Mouse (Mus musculus) embryonic facial prominence, embryonic 12.5 days (tissue): ENCODE results near the gene Cdca5. TPM values are rescaled to one million over a fixed set of nuclear protein-coding genes. Genes with fewer than 3 reads are reported as not detected.

Experiments
- ATAC-seq: fragments of 200-750 bp; cut with Nextera tagmentation; 2 replicates; pipeline ENCODE4 v1.8.0; 2017; ENCODE audit not compliant: insufficient number of reproducible peaks, insufficient read depth, low FRiP score, low TSS enrichment
- H3K27ac ChIP-seq: fragments of 300-500 bp; sonication (generic); 2 replicates; pipeline ENCODE4 v1.5.1; 2016; ENCODE audit warnings: mild to moderate bottlenecking
- H3K27me3 ChIP-seq: fragments of 300-500 bp; sonication (generic); 2 replicates; pipeline ENCODE4 v1.6.1; 2016; ENCODE audit warnings: mild to moderate bottlenecking, moderate library complexity
- H3K36me3 ChIP-seq: fragments of 300-500 bp; sonication (generic); 2 replicates; pipeline ENCODE4 v1.6.1; 2016; ENCODE audit warnings: mild to moderate bottlenecking
- H3K4me1 ChIP-seq: fragments of 300-500 bp; sonication (generic); 2 replicates; pipeline ENCODE4 v1.6.1; 2016
- H3K4me2 ChIP-seq: fragments of 300-500 bp; sonication (generic); replicated peaks from 2 replicates; pipeline ENCODE4 v1.6.1; 2016; ENCODE audit warnings: mild to moderate bottlenecking, moderate library complexity
- H3K4me3 ChIP-seq: fragments of 300-500 bp; sonication (generic); 2 replicates; pipeline ENCODE4 v1.5.1; 2016; ENCODE audit warnings: mild to moderate bottlenecking
- H3K9ac ChIP-seq: fragments of 300-500 bp; sonication (generic); 2 replicates; pipeline ENCODE4 v1.6.1; 2016; ENCODE audit warnings: mild to moderate bottlenecking, moderate library complexity
- H3K9me3 ChIP-seq: fragments of 300-500 bp; sonication (generic); 2 replicates; pipeline ENCODE4 v1.6.1; 2016; ENCODE audit warnings: mild to moderate bottlenecking, moderate library complexity
- WGBS: fragments of 180-500 bp; shearing (Covaris S2); methylation state at CpG from one replicate; pipeline ENCODE4 v1.1.7; 2016; 5-methylcytosine and 5-hydroxymethylcytosine counted together
- polyA plus RNA-seq: library from polyadenylated mRNA; unstranded; fragments of >200 nt; fragmentation: Nextera tagmentation; extraction: Ambion mirVana; gene quantifications from 2 replicates; pipeline ENCODE4 v1.2.1, GENCODE M21; 2016

The Cdca5 gene
- polyA plus RNA-seq, 1 experiment from 2014 or later, result 40.6 TPM

GRCm38 (mm10) chr19:6063081-6063480 is 21.7 kb upstream of the Cdca5 start:
- H3K4me2 ChIP-seq, result peak overlapping the region; percentile 100; the same call in 1 of the 2 replicates
- no peaks in the 10 kb centered on the region for H3K9me3 ChIP-seq
- WGBS, result 91% methylated on average over 6 of the region's 6 CpGs
- no peaks in the 10 kb centered on the region for H3K27me3 ChIP-seq
- peaks cover 37% of the 10 kb centered on the region for H3K4me1 ChIP-seq
- peak overlapping the region; percentile 91; the same call in 1 of the 2 replicates for H3K9ac ChIP-seq
- peaks cover 13% of the 10 kb centered on the region; the same call in 1 of the 2 replicates for H3K36me3 ChIP-seq
- no peak overlapping the region for H3K4me3 ChIP-seq
- H3K27ac ChIP-seq, result no peak overlapping the region
- ATAC-seq, result no peak

- H3K9ac ChIP-seq, result peak overlapping the region; percentile 59
- H3K27me3 ChIP-seq, result no peaks in the 10 kb centered on the region
- peak overlapping the region; percentile 47 for H3K4me3 ChIP-seq
- no peak for ATAC-seq
- H3K4me2 ChIP-seq, result peak overlapping the region; percentile 88
- 37% methylated on average over 5 of the region's 5 CpGs for WGBS
- H3K27ac ChIP-seq, result peak overlapping the region; percentile 80
- peaks cover 30% of the 10 kb centered on the region for H3K36me3 ChIP-seq
- H3K4me1 ChIP-seq, result peaks cover 29% of the 10 kb centered on the region
- H3K9me3 ChIP-seq, result no peaks in the 10 kb centered on the region
These were observed 18.2 kb upstream of the Cdca5 start for GRCm38 (mm10) chr19:6066571-6066970.

- Histone ChIP-seq H3K27me3 (no peaks in the 10 kb centered on the region), H3K9me3 (no peaks in the 10 kb centered on the region), H3K36me3 (peaks cover 32% of the 10 kb centered on the region), H3K9ac (peak overlapping the region; percentile 59), H3K4me3 (peak overlapping the region; percentile 47), H3K4me2 (peak overlapping the region; percentile 88), H3K4me1 (peaks cover 23% of the 10 kb centered on the region), H3K27ac (peak overlapping the region; percentile 80)
- 2% methylated on average over 30 of the region's 30 CpGs for WGBS
- peak; percentile 31 for ATAC-seq
These were observed 17.6 kb upstream of the Cdca5 start for GRCm38 (mm10) chr19:6067011-6067723.

GRCm38 (mm10) chr19:6067724-6068415 is 16.9 kb upstream of the Cdca5 start, which contains the start of gene Tm7sf2:
Gene Tm7sf2 (minus strand): TSS chr19:6068373.
- peak within 1 kb of the TSS; percentile 47 for H3K4me3 ChIP-seq
- peaks cover 16% of the 10 kb centered on the region for H3K4me1 ChIP-seq
- peaks cover 36% of the 10 kb centered on the region for H3K36me3 ChIP-seq
- WGBS, result 11% methylated on average over 33 of the region's 33 CpGs
- peak within 1 kb of the TSS; percentile 80 for H3K27ac ChIP-seq
- peak within 1 kb of the TSS; percentile 88 for H3K4me2 ChIP-seq
- H3K9me3 ChIP-seq, result no peaks in the 10 kb centered on the region
- H3K27me3 ChIP-seq, result no peaks in the 10 kb centered on the region
- peak within 1 kb of the TSS; percentile 59 for H3K9ac ChIP-seq
- ATAC-seq, result peak; percentile 87

- H3K36me3 ChIP-seq, result peaks cover 46% of the 10 kb centered on the region
- H3K9ac ChIP-seq, result no peak overlapping the region
- peaks cover 15% of the 10 kb centered on the region for H3K4me1 ChIP-seq
- 76% methylated on average over 4 of the region's 4 CpGs for WGBS
- no peak overlapping the region for H3K4me3 ChIP-seq
- H3K4me2 ChIP-seq, result no peak overlapping the region
- H3K9me3 ChIP-seq, result no peaks in the 10 kb centered on the region
- no peak overlapping the region for H3K27ac ChIP-seq
- no peak for ATAC-seq
- H3K27me3 ChIP-seq, result no peaks in the 10 kb centered on the region
These were observed 15.8 kb upstream of the Cdca5 start for GRCm38 (mm10) chr19:6068951-6069350.

GRCm38 (mm10) chr19:6069851-6070250 is 14.9 kb upstream of the Cdca5 start:
- Histone ChIP-seq H3K9me3 (no peaks in the 10 kb centered on the region), H3K27me3 (no peaks in the 10 kb centered on the region), H3K4me3 (no peak overlapping the region), H3K27ac (no peak overlapping the region), H3K9ac (no peak overlapping the region), H3K4me1 (peaks cover 15% of the 10 kb centered on the region), H3K4me2 (no peak overlapping the region), H3K36me3 (peaks cover 53% of the 10 kb centered on the region)
- ATAC-seq, result no peak
- WGBS, result 89% methylated on average over 10 of the region's 10 CpGs

GRCm38 (mm10) chr19:6070571-6071250 is 14.1 kb upstream of the Cdca5 start:
- ATAC-seq, result no peak
- peaks cover 53% of the 10 kb centered on the region for H3K36me3 ChIP-seq
- 90% methylated on average over 31 of the region's 31 CpGs for WGBS
- H3K27ac ChIP-seq, result no peak overlapping the region
- H3K27me3 ChIP-seq, result no peaks in the 10 kb centered on the region
- H3K9ac ChIP-seq, result no peak overlapping the region
- no peak overlapping the region for H3K4me3 ChIP-seq
- no peaks in the 10 kb centered on the region for H3K9me3 ChIP-seq
- H3K4me1 ChIP-seq, result peaks cover 15% of the 10 kb centered on the region
- no peak overlapping the region for H3K4me2 ChIP-seq

- H3K27me3 ChIP-seq, result no peaks in the 10 kb centered on the region
- peaks cover 53% of the 10 kb centered on the region for H3K36me3 ChIP-seq
- no peak overlapping the region for H3K9ac ChIP-seq
- no peak for ATAC-seq
- no peak overlapping the region for H3K4me2 ChIP-seq
- no peaks in the 10 kb centered on the region for H3K9me3 ChIP-seq
- H3K4me1 ChIP-seq, result peaks cover 19% of the 10 kb centered on the region
- H3K27ac ChIP-seq, result no peak overlapping the region
- no peak overlapping the region for H3K4me3 ChIP-seq
- WGBS, result 93% methylated on average over 19 of the region's 19 CpGs
These were observed 13.5 kb upstream of the Cdca5 start for GRCm38 (mm10) chr19:6071261-6071660.

GRCm38 (mm10) chr19:6073889-6074288 is 10.9 kb upstream of the Cdca5 start:
- peaks cover 50% of the 10 kb centered on the region for H3K36me3 ChIP-seq
- H3K27me3 ChIP-seq, result no peaks in the 10 kb centered on the region
- H3K4me1 ChIP-seq, result peaks cover 9% of the 10 kb centered on the region
- no peak overlapping the region for H3K27ac ChIP-seq
- H3K9ac ChIP-seq, result no peak overlapping the region
- H3K9me3 ChIP-seq, result no peaks in the 10 kb centered on the region
- ATAC-seq, result no peak
- 89% methylated on average over 5 of the region's 5 CpGs for WGBS
- H3K4me2 ChIP-seq, result no peak overlapping the region
- H3K4me3 ChIP-seq, result no peak overlapping the region

- Histone ChIP-seq H3K27ac (peak within 1 kb of the TSS; percentile 74), H3K27me3 (no peaks in the 10 kb centered on the region), H3K4me3 (peak within 1 kb of the TSS; percentile 64), H3K36me3 (peaks cover 42% of the 10 kb centered on the region), H3K4me1 (peaks cover 9% of the 10 kb centered on the region), H3K9me3 (no peaks in the 10 kb centered on the region), H3K9ac (peak within 1 kb of the TSS; percentile 71), H3K4me2 (peak within 1 kb of the TSS; percentile 82)
- 3% methylated on average over 33 of the region's 33 CpGs for WGBS
- peak; percentile 80 for ATAC-seq
These were observed 8.0 kb upstream of the Cdca5 start, which contains the start of gene Vps51 for GRCm38 (mm10) chr19:6076564-6077393. Gene Vps51 (minus strand): TSS chr19:6077231.

- ATAC-seq, result no peak
- Histone ChIP-seq H3K27me3 (no peaks in the 10 kb centered on the region), H3K27ac (no peak within 1 kb of the TSS), H3K9ac (no peak within 1 kb of the TSS), H3K4me1 (peaks cover 19% of the 10 kb centered on the region), H3K4me3 (no peak within 1 kb of the TSS), H3K36me3 (peaks cover 31% of the 10 kb centered on the region), H3K9me3 (no peaks in the 10 kb centered on the region), H3K4me2 (no peak within 1 kb of the TSS)
- WGBS, result 91% methylated on average over 12 of the region's 12 CpGs
These were observed 4.8 kb upstream of the Cdca5 start, which contains the start of gene Tmem262 for GRCm38 (mm10) chr19:6079983-6080480. Gene Tmem262 (plus strand): TSS chr19:6080033.
